10 mouse cellular contexts compared by ENCODE assay signal in the genomic region with DNA sequence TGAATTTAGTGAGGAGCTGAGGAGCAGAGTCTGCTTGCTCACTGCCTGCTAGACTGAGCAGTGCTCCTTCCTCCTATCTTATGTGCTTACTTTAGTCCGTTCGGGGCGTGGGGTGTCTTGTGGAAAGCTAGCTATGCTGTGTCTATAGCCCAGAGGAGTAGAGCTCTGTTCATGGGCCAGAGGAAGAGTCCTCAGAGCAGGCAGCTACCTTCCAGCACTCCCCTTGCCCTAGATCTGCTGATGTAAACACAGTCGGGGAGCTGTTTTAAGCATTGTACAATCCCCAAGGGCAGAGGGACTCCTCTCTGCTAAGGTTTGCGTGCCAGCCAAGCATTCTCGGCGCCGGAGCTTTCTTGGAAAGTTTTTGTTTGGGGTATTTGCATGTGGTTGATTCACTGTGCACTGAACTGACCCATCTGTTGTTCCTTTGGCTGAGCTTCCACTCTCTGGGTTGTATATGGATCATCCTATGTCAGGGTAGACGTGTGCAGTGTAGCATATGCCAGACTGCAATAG. TPM values are rescaled to one million over a fixed set of nuclear protein-coding genes. Genes with fewer than 3 reads are reported as not detected.
DNase-seq lines count a peak whose midpoint lies in the region; ATAC-seq lines count a peak whose summit lies in the region.
"Had no signal": no experiment of that assay in that cellular context is flagged by ENCODE, and none has a peak within 500 bp of the region (broad histone marks: within the 10 kb centered on the region; RNA-seq: fewer than 3 reads in every experiment).

No protein-coding gene starts in this region.

- no peaks in the 10 kb centered on the region for H3K36me3 ChIP-seq in forebrain, embryonic 15.5 days
- no peaks in the 10 kb centered on the region for H3K36me3 ChIP-seq in forebrain, embryonic 10.5 days (replicated peaks)
- no peaks in the 10 kb centered on the region for H3K36me3 ChIP-seq in lung, embryonic 16.5 days (ENCODE audit: control insufficient read depth, insufficient read depth, low read length)
- no peaks in the 10 kb centered on the region for H3K36me3 ChIP-seq in forebrain, embryonic 16.5 days (ENCODE audit: control insufficient read depth, insufficient read depth)
- H3K36me3 ChIP-seq: embryonic facial prominence, embryonic 13.5 days; neural tube, embryonic 12.5 days had no signal

- no peak overlapping the region for H3K4me2 ChIP-seq in forebrain, embryonic 15.5 days (replicated peaks)
- H3K4me2 ChIP-seq in lung, embryonic 16.5 days (ENCODE audit: low read depth, low read length), result peak overlapping the region; percentile 38
- H3K4me2 ChIP-seq in forebrain, embryonic 16.5 days (ENCODE audit: low read length), result no peak overlapping the region
- H3K4me2 ChIP-seq: embryonic facial prominence, embryonic 13.5 days; neural tube, embryonic 12.5 days had no signal

- WGBS in forebrain, embryonic 15.5 days, result 65% methylated on average over 9 of the region's 9 CpGs
- whole genome bisulfite sequencing in forebrain, embryonic 10.5 days, result 82% methylated on average over 9 of the region's 9 CpGs
- WGBS in lung, embryonic 16.5 days, result 39% methylated on average over 9 of the region's 9 CpGs
- WGBS in forebrain, embryonic 16.5 days, result 54% methylated on average over 9 of the region's 9 CpGs

- no peak overlapping the region for H3K27ac ChIP-seq in forebrain, embryonic 15.5 days (replicated peaks)
- H3K27ac ChIP-seq in forebrain, embryonic 10.5 days, result no peak overlapping the region
- H3K27ac ChIP-seq in lung, embryonic 16.5 days (ENCODE audit: low read length), result peak overlapping the region; percentile 79
- no peak overlapping the region for H3K27ac ChIP-seq in forebrain, embryonic 16.5 days (ENCODE audit: low read length)
- H3K27ac ChIP-seq: embryonic facial prominence, embryonic 13.5 days; neural tube, embryonic 12.5 days had no signal

- peak; percentile 51; the same call in 1 of the 2 replicates for ATAC-seq in forebrain, embryonic 15.5 days (replicated peaks)
- ATAC-seq in lung, embryonic 16.5 days (ENCODE audit: low read depth), result peak; percentile 89
- peak; percentile 49 for ATAC-seq in forebrain, embryonic 16.5 days

- no peak overlapping the region for H3K9ac ChIP-seq in forebrain, embryonic 15.5 days (replicated peaks)
- H3K9ac ChIP-seq in lung, embryonic 16.5 days (ENCODE audit: low read length), result peak overlapping the region; percentile 39; the same call in 1 of the 2 replicates
- H3K9ac ChIP-seq in forebrain, embryonic 16.5 days (replicated peaks; ENCODE audit: low read depth, low read length), result no peak overlapping the region
- H3K9ac ChIP-seq: embryonic facial prominence, embryonic 13.5 days; neural tube, embryonic 12.5 days had no signal

- no peaks in the 10 kb centered on the region for H3K27me3 ChIP-seq in forebrain, embryonic 15.5 days
- H3K27me3 ChIP-seq in forebrain, embryonic 10.5 days (ENCODE audit: poor library complexity, severe bottlenecking), result no peaks in the 10 kb centered on the region
- H3K27me3 ChIP-seq in lung, embryonic 16.5 days (ENCODE audit: control insufficient read depth, insufficient read depth, low read depth, low read length), result no peaks in the 10 kb centered on the region
- no peaks in the 10 kb centered on the region for H3K27me3 ChIP-seq in forebrain, embryonic 16.5 days (replicated peaks; ENCODE audit: control insufficient read depth, insufficient read depth, low read length)
- H3K27me3 ChIP-seq: embryonic facial prominence, embryonic 13.5 days; neural tube, embryonic 12.5 days had no signal

- DNase-seq in forebrain, embryonic 10.5 days (ENCODE audit: extremely low spot score, low spot score), result no peak
- DNase-seq in lung, postnatal 25 days (ENCODE audit: low spot score), result no peak
- DNase-seq in retina, embryonic 14.5 days (ENCODE audit: low spot score), result peak; percentile 25
- no peak for DNase-seq in layer of hippocampus, adult 11-12 months (ENCODE audit: low spot score)
- no peak for DNase-seq in right cerebral cortex, adult 18-20 months

- peaks cover 7% of the 10 kb centered on the region; the same call in 1 of the 2 replicates for H3K4me1 ChIP-seq in forebrain, embryonic 15.5 days
- H3K4me1 ChIP-seq in forebrain, embryonic 10.5 days, result no peaks in the 10 kb centered on the region
- H3K4me1 ChIP-seq in lung, embryonic 16.5 days (replicated peaks; ENCODE audit: control insufficient read depth, insufficient read depth, low read length), result peaks cover 21% of the 10 kb centered on the region
- peaks cover 4% of the 10 kb centered on the region; the same call in 1 of the 2 replicates for H3K4me1 ChIP-seq in forebrain, embryonic 16.5 days (replicated peaks; ENCODE audit: control insufficient read depth, insufficient read depth, low read length)
- H3K4me1 ChIP-seq: neural tube, embryonic 12.5 days had no signal

- H3K4me3 ChIP-seq in forebrain, embryonic 15.5 days, result no peak overlapping the region
- H3K4me3 ChIP-seq in forebrain, embryonic 10.5 days, result no peak overlapping the region
- H3K4me3 ChIP-seq in lung, embryonic 16.5 days (ENCODE audit: low read length), result no peak overlapping the region
- no peak overlapping the region for H3K4me3 ChIP-seq in forebrain, embryonic 16.5 days (replicated peaks; ENCODE audit: low read length)
- H3K4me3 ChIP-seq: embryonic facial prominence, embryonic 13.5 days; neural tube, embryonic 12.5 days had no signal

- no peaks in the 10 kb centered on the region for H3K9me3 ChIP-seq in forebrain, embryonic 15.5 days
- no peaks in the 10 kb centered on the region for H3K9me3 ChIP-seq in forebrain, embryonic 10.5 days
- no peaks in the 10 kb centered on the region for H3K9me3 ChIP-seq in lung, embryonic 16.5 days (ENCODE audit: control insufficient read depth, low read length)
- no peaks in the 10 kb centered on the region for H3K9me3 ChIP-seq in forebrain, embryonic 16.5 days (ENCODE audit: control insufficient read depth, low read length)
- H3K9me3 ChIP-seq: embryonic facial prominence, embryonic 13.5 days; neural tube, embryonic 12.5 days had no signal

RNA-seq across cellular contexts. Expression of a gene that starts 32.6 kb away (rescaled TPM):
- polyA plus RNA-seq in forebrain, embryonic 15.5 days (2015; fragmentation: Nextera tagmentation; extraction: Ambion mirVana), result 9.7 and 10.9 TPM in 2 replicates
- polyA plus RNA-seq in forebrain, embryonic 10.5 days (2016; fragmentation: Nextera tagmentation; extraction: Ambion mirVana), result 21.6 and 22.9 TPM in 2 replicates
- 14.5 and 17.7 TPM in 2 replicates for polyA plus RNA-seq in lung, embryonic 16.5 days (2015; fragmentation: Nextera tagmentation; extraction: Ambion mirVana)
- 7.2 and 7.5 TPM in 2 replicates for polyA plus RNA-seq in forebrain, embryonic 16.5 days (2015; fragmentation: Nextera tagmentation; extraction: Ambion mirVana)
